Mouse (Mus musculus): ENCODE data around the gene Magee2.
"Not testable (repeated sequence)": the region's sequence is repeated elsewhere in the genome, so short reads cannot be mapped to it uniquely, and the experiment has no call there.

Magee2 gene

DNA sequence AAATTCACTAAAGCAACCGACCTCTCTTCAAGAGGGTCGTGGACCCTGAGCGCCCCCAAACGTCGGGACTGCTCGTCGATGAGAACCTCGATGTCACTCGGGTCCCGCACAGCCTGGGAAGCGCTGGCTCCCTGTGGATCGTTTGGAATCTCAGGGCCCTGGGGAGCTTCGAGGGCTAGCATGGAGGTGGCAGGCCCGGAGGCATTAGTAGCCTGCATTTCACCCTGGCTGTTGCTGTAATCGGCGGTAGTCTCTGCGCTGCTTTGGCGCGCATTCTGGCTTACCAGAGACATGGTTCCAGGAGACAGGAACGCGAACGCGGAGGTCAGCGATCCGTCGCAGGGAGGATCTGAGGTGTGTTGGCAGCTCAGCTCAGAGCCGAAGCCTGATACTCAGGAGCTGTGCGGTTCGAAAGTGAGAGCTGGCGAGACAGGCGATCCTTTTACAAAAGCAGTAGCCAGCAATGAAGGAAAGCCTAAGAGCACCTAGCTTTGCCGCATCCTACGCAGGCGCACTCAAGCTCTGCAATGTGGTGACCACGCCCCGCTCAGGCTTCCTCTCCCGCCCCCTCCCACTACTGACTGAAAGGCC is at the start of gene Magee2:
TSS of gene Magee2 (minus strand) at position 517 of the 591 bp plus-strand sequence.
- DNase-seq (ENCODE audit: extremely low spot score), result peak; percentile 40

DNA sequence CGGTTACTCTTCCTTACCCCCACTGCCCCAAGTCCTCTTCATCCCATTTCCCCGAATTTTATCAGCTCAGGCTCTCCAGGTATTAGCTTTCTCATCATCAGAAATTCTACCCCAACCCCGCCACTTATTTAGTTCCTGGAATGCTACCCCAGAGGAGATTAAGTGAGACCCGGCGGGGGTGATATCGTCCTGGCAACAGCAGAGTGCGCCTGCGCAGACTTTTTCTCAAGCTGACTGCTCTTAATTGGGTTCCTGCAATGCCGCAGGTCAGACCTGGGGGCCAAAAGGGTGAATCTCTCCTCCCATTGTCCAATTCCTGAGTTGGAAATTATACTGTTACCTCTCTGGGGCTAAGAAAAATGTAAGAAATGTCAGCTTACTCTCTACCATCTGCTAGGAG is 3.5 kb downstream of the Magee2 start:
- DNase-seq (ENCODE audit: extremely low spot score), result peak; percentile 12

DNA sequence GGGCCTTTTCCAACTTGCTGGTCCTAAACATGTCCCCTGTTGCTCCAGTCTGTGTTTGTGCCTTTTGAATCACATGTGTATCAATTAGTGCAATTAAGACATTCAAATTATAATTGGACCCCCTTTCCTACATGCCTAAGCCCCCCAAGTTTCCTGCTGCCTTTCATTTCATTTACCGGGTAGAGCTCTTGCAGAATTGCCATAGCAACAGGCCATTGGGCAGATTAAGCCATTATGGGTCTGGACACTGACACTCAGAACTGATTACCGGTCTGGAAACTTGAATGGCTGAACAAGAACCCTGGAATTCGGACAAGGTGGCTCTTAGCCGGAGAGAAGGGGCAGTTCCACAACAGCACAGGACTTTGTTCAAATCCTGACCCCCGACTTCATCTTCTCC is 39.5 kb downstream of the Magee2 start:
- not testable (repeated sequence) for DNase-seq (ENCODE audit: extremely low spot score)

DNA sequence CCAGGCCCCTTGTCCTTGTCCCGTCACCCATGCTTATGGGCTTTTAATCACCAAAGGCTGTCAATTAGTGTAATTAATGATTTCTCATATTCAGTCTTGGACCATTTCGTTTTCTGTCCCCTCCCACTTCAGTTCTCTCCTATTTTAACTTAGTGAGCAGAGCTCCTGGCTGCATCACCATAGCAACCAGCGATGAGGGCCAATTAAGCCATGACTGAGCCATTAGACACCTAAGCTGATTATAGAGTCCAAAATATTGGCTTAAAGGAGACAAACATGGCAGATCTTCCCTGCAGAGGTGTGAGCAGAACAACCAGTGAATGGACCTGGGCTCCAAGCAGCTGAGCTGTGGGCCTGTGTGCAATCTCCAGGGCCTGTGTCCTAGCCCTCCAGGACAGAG is 40.1 kb downstream of the Magee2 start:
- DNase-seq (ENCODE audit: extremely low spot score), result not testable (repeated sequence)

DNA sequence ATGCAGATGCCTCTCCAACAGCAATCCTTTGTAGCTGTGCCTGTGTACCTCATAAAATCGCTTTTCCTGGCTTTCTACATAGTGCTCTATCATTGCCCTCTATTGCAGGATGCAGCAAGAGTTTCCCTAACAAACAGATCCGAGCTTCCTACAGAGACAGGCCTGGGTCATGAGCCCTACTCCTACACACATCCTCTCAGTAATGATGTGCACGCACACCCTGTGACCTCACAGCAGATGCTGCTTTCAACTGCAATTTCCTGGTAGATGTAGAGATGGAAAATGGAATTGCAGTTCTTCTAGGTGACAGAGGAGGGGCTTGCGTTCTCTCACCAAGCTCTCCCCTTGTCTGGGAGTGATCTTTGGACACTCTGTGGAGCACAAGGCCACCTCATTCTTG is 43.4 kb downstream of the Magee2 start:
- not testable (repeated sequence) for DNase-seq (ENCODE audit: extremely low spot score)

Measured in embryo, embryonic 9.5 days (tissue).